Mouse (Mus musculus) olfactory bulb, adult 2 months (tissue): ENCODE results near the gene Ghr.

ENCODE experiments used
- CTCF ChIP-seq: fragments of 200-500 bp; IDR thresholded peaks from 2 replicates; pipeline ENCODE4 v1.5.1; 2012; ENCODE audit warnings: low read depth, mild to moderate bottlenecking, low read length, moderate library complexity; ENCODE audit not compliant: insufficient read depth
- POLR2A ChIP-seq: fragments of 200-500 bp; IDR thresholded peaks from 2 replicates; pipeline ENCODE4 v1.6.1; 2012; ENCODE audit warnings: mild to moderate bottlenecking, low read depth, low read length, moderate library complexity; ENCODE audit not compliant: insufficient read depth

GRCm38 (mm10) chr15:3429417-3429816 lies 153.9 kb downstream of the Ghr start:
- TF ChIP-seq CTCF (no peak), POLR2A (no peak)
